Mouse (Mus musculus): ENCODE data around the gene Klra9. TPM values are rescaled to one million over a fixed set of nuclear protein-coding genes. Genes with fewer than 3 reads are reported as not detected.
"Not testable (repeated sequence)": the region's sequence is repeated elsewhere in the genome, so short reads cannot be mapped to it uniquely, and the experiment has no call there.

Gene Klra9
- under 1 TPM; 0.45 to 0.87 TPM for total RNA-seq (2021)

DNA sequence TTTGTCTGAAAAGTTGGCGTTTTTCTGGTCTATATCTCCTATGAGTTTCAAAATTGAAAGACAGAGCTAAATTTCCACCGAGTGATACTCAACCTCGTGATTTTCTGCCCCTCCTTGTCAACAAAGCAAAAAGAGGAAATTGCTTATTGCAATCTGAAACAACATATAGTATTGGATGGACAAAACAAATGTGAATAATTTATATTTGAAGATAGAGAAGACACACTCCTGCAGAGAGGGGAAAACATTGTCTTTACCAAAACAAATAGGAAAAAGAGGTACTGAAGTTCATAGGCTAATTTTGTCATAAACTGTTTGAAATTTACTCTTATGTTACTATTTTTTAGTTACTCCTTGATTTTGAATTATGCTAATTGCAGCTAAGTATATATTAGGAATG is at the start of gene Klra9:
Klra9 (minus strand) TSS at position 101 of the 400 bp plus-strand sequence.
- DNase-seq; intact Hi-C loops (cut with DNase I): not testable (repeated sequence)

GRCm38 (mm10) chr6:130237536-130237935 is 44.6 kb upstream of the Klra9 start:
- DNase-seq = no peak
- intact Hi-C loops (cut with DNase I) = no loop called here

- intact Hi-C loops (cut with DNase I) = no loop called here
- DNase-seq = no peak
These were observed 43.7 kb upstream of the Klra9 start for GRCm38 (mm10) chr6:130236635-130237034.

DNA sequence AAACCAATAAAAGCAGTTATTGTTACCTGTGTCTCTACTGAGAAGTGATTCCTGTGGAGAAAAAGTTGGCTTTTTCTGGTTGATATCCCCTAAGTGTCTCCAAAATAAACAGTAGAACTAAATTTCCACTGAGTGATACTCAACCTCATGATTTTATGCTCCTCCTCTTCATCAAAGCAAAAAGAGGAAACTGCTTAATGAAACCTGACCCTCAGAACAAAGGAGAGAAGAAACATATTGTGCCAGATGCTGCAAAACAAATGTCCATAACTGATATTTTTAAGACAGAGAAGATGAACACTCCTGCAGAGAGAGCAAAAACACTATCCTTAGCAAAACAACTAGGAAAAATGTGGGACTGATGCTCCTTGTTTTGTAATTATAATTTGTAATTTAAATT is 40.3 kb upstream of the Klra9 start, which contains the start of gene Klra7:
Klra7 (minus strand) TSS at position 101 of the 400 bp plus-strand sequence.
- DNase-seq = no peak
- intact Hi-C loops (cut with DNase I) = no loop called here

- DNase-seq; intact Hi-C loops (cut with DNase I): not testable (repeated sequence)
These were observed 4.5 kb upstream of the Klra9 start for GRCm38 (mm10) chr6:130197453-130197852.

- intact Hi-C loops (cut with DNase I); DNase-seq: not testable (repeated sequence)
These were observed 63.1 kb downstream of the Klra9 start, which contains the start of gene Klra8 for GRCm38 (mm10) chr6:130129798-130130197. Klra8 (minus strand) TSS chr6:130129898.

Other genes starting within 250 kb of the Klra9 start
- gene Klra6, start 166.2 kb downstream of the Klra9 start, total RNA-seq (2021) = not detected
- not detected for gene Klra4, start 125.8 kb downstream of the Klra9 start, total RNA-seq (2021)
- gene Klra8, start 63.2 kb downstream of the Klra9 start, total RNA-seq (2021) = under 1 TPM in 1 of 2 experiments, not detected in 1; 0.22 TPM
- gene Klra7, start 40.2 kb upstream of the Klra9 start, total RNA-seq (2021) = not detected
- not detected for gene Klra10, start 88.8 kb upstream of the Klra9 start, total RNA-seq (2021)
- not detected for gene Klra3, start 144.5 kb upstream of the Klra9 start, total RNA-seq (2021)
- gene Klra1, start 193.8 kb upstream of the Klra9 start, total RNA-seq (2021) = not detected

Data from heart, postnatal 10 days (tissue).